Mouse (Mus musculus): ENCODE data around the gene Slc25a39.

Slc25a39 gene

DNA sequence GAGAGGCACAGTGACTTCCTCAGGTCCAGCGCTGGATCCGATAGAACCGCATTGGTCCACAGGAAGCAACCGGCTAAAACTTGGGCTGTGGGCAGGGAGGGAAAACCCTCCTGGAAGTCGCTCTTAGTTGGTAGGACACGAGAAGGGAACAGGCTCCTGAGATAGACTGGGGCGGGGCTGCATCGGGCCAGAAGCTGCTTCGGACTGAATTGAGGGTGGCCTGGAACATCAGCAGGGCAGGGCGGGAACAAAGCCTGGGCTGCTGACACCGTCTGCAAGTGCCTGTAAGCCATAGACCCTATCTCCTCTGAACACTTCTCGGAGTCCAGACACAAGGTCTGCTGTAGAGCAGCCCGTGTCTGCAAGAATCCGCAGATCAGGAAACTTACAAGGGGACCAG is 34.8 kb downstream of the Slc25a39 start:
- peak; percentile 68 for DNase-seq (ENCODE audit: low read depth, low spot score)

- DNase-seq (ENCODE audit: low read depth, low spot score): no peak
These were observed 35.6 kb downstream of the Slc25a39 start for GRCm38 (mm10) chr11:102371926-102372685.

DNA sequence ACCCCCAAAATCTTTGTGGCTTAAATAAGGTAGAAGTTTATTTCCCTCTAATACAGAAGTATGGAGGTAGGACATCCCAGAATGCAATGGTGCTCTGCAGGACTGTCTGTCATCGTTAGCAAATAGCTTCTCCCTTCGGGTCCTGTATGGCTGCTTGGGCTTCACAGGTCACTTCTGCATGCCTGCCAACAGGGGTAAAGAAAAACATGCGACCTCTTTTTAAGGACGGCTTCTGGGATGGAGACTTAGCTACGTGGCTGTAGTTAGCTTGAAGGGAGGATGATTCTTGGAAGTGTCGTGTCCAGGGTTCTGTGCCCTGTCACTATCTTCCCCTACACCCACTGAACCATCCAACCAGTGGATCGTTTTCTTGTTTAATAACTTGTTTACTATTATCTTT is 37.5 kb downstream of the Slc25a39 start:
- DNase-seq (ENCODE audit: low read depth, low spot score): no peak

DNA sequence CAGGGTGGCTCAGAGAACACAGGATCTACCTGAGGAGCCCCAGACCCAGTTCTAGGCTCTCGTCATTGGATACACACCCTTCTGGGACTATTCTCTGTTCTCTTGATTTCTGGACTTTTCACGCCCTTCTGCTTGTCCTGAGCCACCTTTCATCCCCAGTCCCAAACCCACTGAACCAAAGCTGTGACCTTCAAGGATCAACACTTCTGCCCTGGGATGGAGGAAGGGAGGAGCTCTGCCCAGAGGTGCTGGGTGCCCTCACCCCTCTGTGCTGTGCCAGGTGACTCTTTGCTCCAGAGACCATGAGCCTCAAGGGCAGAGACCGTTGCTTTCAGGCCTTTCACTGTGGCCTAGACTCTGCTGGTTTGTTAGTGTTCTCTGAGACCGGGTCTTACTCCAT is 38.5 kb downstream of the Slc25a39 start:
- DNase-seq (ENCODE audit: low read depth, low spot score): no peak

GRCm38 (mm10) chr11:102368347-102368746 is 39.4 kb downstream of the Slc25a39 start:
- DNase-seq (ENCODE audit: low read depth, low spot score): no peak

DNA sequence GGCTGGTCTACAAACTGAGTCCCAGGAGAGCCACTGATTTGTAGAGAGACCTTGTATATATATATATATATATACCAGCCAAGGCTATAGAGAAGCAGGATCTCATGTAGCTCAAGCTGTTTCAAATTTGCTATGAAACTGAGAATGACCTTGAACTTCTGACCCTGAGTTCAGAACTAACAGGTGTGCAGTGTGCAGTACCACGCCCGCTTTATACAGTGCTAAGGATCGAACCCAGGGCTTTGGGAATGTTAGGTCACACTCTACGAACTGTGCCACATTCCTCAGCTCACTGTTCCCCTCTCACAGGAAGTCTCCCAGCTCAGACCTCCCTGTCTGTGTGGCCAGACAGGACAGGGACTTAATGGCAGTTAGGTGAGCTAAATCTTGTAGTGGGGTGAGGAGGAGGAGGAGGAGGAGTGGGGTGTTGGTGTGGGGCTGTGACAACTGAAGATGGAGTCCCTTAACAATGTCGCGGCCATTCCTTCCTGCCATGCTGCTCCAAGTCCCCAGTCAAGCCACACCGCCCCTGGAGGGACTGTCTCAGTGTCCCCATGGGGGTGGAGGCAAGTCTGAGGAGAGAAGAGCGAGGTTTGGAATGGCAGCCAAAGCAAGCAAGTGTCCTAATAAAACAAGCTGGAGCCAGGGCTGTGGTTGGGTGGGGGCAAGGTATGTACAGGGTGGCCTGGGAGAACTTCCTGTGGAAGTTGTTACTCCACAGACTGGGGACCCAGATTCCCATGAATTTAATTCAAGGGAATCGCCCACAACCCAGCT is 40.1 kb downstream of the Slc25a39 start:
- DNase-seq (ENCODE audit: low read depth, low spot score): no peak

- DNase-seq (ENCODE audit: low read depth, low spot score): peak; percentile 60
These were observed 41.6 kb downstream of the Slc25a39 start, which contains the start of gene Slc4a1 for GRCm38 (mm10) chr11:102366103-102366502. TSS of gene Slc4a1 (minus strand) at chr11:102366203.

DNA sequence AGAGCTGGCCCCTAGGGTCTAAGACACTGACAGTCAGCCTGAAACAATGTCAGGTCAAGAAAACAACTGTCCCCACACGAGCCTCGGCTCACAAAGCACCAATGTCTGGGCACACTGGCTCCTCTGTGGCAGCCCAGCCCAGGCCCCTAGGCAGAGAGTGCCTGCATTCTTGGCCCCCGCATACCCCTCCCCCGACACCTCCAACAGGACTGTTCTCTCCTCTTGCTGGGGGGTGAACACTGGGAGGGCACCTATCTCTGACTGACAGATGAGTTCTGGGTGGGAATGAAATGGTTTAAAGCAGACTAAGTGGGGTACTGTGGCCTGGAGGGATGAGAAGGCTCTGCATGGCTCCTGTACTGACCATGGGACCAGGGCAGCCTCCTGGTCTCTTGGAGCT is 42.0 kb downstream of the Slc25a39 start:
- no peak for DNase-seq (ENCODE audit: low read depth, low spot score)

GRCm38 (mm10) chr11:102364570-102365371 is 43.0 kb downstream of the Slc25a39 start:
- DNase-seq (ENCODE audit: low read depth, low spot score): peak; percentile 89

DNA sequence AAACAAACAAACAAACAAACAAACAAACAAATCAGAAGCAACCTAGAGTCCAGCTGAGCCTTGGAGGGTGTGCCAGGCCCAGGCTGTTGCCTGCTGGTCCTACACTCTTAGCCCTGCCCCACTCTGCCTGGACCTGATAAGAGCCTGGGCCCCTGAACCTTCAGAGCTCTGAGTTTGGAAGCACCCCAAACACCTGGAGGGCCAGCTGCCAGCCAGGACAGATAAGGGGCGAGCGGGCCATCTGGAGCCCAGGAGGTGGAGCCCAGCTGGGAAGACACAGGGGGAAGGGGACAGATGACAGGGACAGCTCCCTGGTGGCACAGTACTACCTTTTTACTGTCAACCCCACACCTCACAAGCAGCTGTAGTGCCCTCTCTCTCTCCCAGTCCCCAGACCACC is 44.1 kb downstream of the Slc25a39 start:
- DNase-seq (ENCODE audit: low read depth, low spot score): peak; percentile 93

DNA sequence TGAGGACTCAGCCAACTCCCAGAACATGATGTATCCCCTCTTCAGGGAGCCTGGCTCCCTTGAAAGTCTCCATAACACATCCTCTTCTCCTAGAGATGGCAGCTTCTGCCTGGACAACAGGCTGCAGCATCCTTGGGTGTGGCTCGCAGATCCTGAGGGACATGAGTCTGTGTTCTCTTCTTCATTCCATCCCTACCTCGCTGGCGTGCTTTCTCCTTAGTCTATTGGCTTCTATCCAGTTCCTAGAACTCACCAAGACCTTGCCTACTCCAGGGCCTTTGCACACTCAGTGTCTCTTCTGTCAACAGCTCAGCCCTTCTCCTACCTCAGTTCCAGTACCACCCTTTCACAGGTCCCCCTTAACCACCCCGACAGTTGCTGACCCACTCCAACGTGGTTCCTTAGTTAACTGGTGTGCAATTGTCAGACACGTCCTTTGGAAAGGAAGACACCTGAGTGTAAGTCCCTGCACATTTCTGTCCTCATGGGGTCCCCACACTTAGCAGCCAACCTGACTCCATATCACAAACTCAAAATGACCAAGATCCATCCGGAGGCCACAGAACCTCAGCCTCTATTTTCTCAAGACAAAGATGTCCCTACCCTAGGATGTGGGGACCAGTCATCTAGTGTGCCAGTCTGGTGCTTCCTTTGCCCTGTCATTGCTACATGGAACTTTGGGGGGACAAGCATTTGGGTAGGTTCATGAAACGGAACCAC is 45.8 kb downstream of the Slc25a39 start:
- DNase-seq (ENCODE audit: low read depth, low spot score): peak; percentile 35

DNA sequence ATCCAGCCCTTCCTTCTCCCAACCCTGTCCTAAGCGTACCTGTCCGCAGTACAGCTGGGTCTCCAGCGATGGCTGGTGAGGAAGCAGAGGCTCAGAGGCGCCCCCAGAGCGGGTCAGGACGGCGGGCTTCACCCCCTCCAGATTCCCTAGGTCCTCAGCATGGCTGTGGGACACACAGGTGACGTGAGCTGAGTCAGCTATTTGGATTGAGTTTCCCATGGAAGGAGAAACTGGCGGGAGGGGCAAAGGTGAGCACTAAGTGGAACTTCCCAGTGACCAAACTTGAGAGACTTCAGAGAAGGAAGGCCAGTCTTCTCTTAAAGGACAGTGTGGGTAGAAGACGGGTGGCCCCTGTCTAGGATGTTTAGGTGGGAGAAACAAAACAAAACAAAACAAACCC is 49.4 kb downstream of the Slc25a39 start:
- no peak for DNase-seq (ENCODE audit: low read depth, low spot score)

DNA sequence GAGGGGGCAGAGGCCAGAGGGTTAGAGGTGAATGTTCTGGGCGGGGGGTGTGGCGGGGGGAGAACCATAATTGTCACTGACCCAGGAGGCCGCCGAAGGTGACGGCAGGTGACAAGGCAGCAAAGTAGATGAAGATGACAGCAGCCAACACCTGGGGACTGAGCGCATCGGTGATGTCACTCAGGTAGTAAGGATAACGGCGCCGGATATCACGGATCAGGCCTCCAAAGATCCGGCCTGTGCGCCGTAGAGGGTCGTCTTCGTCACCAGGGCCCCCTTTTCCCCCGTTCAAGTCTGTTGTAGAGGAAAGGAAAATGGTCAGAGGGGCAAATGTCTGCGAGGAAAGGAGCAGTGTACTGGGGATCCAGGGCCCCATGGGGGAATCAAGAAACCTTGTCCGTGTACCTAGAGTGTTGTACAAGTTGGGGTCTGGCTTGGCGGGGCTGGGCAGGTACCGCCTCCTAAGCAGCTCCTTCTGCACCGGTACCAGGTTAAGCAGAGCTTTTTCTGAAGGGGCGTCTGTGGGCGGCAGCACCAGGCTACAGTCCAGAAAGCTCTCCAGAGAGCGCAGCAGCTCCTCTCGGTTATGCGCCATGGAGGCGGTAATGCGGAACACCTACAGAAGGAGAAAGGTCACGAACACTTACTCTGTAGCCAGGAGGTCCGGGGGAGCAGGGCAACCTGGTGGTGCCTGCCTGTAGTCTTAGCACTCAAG is 51.0 kb downstream of the Slc25a39 start:
- DNase-seq (ENCODE audit: low read depth, low spot score): no peak

DNA sequence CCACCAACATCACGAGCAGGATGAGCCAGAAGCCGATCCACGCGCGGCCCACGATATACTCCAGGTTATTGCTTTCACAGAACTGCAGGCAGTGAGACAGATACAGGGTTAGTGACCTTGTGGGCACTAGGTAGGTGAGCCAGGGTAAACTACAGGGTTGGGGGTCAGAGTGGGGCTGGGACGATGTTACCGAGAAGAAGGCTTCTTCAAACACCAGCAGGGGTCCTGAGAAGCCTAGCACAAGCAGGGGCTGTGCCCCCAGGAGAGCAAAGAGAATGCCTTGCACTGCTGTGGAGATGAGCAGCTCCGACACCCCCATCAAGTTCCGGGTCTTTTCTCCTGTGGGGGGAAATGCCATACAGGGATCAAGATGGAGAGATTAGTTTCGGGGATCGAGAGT is 51.6 kb downstream of the Slc25a39 start:
- DNase-seq (ENCODE audit: low read depth, low spot score): no peak

DNA sequence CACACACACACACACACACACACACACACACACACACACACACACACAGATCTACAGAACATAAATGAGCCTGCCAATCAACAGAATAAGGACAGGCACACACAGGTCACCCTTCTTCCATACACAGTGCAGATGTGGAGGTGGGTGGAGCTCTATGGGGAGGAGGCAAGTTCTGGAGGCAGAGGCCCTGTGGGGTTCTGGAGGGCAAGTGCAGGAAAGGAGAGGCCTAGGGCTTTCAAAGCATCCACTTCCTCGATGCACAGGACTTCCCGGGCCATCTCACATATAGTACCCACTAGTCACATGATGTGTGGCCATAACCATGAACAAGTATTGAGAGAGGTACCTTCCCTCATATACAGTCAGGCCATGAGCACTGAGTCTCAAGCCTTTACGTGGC is 52.2 kb downstream of the Slc25a39 start:
- peak; percentile 34 for DNase-seq (ENCODE audit: low read depth, low spot score)

DNA sequence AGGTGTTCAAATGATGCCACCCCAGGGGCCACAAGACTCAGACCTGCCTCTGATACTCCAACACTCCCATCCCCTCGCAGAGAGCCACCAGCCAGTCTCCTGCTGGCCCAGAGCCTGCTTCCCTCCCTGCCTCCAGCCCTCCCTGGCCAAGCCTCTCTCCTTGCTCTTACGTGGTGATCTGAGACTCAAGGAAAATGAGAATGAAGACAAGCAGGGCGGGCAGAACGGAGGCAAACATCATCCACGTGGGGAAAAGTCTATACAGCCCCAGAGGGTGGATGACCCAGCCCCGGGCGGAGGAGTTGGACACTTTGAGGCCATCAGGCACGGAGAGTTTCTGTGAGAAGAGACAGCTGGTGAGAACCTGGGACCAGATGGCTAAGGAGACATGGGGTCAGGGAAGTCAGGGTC is 54.7 kb downstream of the Slc25a39 start:
- no peak for DNase-seq (ENCODE audit: low read depth, low spot score)
